Mouse (Mus musculus) bone marrow, adult 2 months (tissue): Measurements from ENCODE around the gene Gm10061.

Source experiments
- CTCF ChIP-seq: fragments of 200-500 bp; IDR thresholded peaks from 2 replicates; pipeline ENCODE4 v1.5.1; 2011; ENCODE audit warnings: low read length, control low read depth; ENCODE audit not compliant: control insufficient read depth, insufficient read depth
- POLR2A ChIP-seq: fragments of 200-500 bp; IDR thresholded peaks from 2 replicates; pipeline ENCODE4 v1.6.1; 2011; ENCODE audit warnings: low read depth, mild to moderate bottlenecking, control low read depth, low read length, borderline replicate concordance; ENCODE audit not compliant: control insufficient read depth

- TF ChIP-seq CTCF, result no peak
- no peak for TF ChIP-seq POLR2A
Measured at GRCm38 (mm10) chr16:89174435-89174834, 23.5 kb downstream of the Gm10061 start, which contains the start of gene 1110057P08Rik.
